Mouse (Mus musculus): ENCODE data around the gene Dcaf10. TPM values are rescaled to one million over a fixed set of nuclear protein-coding genes. Genes with fewer than 3 reads are reported as not detected.
"Not testable (repeated sequence)": the region's sequence is repeated elsewhere in the genome, so short reads cannot be mapped to it uniquely, and the experiment has no call there.

The Dcaf10 gene
- polyA plus RNA-seq, 1 experiment from 2014 or later: 18.6 TPM

GRCm38 (mm10) chr4:45382133-45382532, 40.2 kb downstream of the Dcaf10 start:
- 65% methylated on average over 2 of the region's 2 CpGs for WGBS
- H3K4me2 ChIP-seq (ENCODE audit: low read depth, low read length); H3K27ac ChIP-seq (replicated peaks; ENCODE audit: low read depth, low read length); H3K9me3 ChIP-seq (ENCODE audit: control insufficient read depth, low read length); DNase-seq (ENCODE audit: low spot score); H3K27me3 ChIP-seq (replicated peaks; ENCODE audit: control insufficient read depth, insufficient read depth, low read length); H3K4me3 ChIP-seq (ENCODE audit: low read depth, low read length); H3K4me1 ChIP-seq (ENCODE audit: control insufficient read depth, insufficient read depth, low read length); H3K9ac ChIP-seq (ENCODE audit: low read depth, low read length); ATAC-seq (ENCODE audit: low read depth): not testable (repeated sequence)
- peaks cover 10% of the 10 kb centered on the region; the same call in 1 of the 2 replicates for H3K36me3 ChIP-seq (ENCODE audit: control insufficient read depth, insufficient read depth, low read length)

DNA sequence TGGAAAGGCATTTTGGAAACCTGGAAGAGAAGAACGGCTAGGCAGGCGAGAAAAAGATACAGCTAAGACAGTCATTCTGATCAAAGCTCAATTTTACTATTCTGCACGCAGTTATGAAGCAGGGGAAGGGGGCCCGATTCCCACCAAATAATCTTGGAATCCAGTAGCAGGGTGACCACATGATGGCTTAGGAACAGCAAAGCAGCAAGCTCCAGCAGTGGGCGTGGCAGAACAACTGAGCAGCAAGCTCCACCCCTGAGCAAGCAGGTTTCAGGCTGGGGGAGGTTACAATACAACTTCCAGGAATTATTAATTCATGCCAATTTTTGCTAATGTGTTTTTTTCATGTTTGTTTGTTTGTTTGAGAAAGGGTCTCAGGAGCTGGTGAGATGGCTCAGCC, 45.4 kb downstream of the Dcaf10 start:
- not testable (repeated sequence) for H3K36me3 ChIP-seq (ENCODE audit: control insufficient read depth, insufficient read depth, low read length); H3K9ac ChIP-seq (ENCODE audit: low read depth, low read length); H3K27ac ChIP-seq (replicated peaks; ENCODE audit: low read depth, low read length); H3K4me3 ChIP-seq (ENCODE audit: low read depth, low read length); H3K4me1 ChIP-seq (ENCODE audit: control insufficient read depth, insufficient read depth, low read length); ATAC-seq (ENCODE audit: low read depth); DNase-seq (ENCODE audit: low spot score); H3K4me2 ChIP-seq (ENCODE audit: low read depth, low read length); H3K27me3 ChIP-seq (replicated peaks; ENCODE audit: control insufficient read depth, insufficient read depth, low read length); H3K9me3 ChIP-seq (ENCODE audit: control insufficient read depth, low read length)
- 91% methylated on average over 5 of the region's 5 CpGs for WGBS

- DNase-seq (ENCODE audit: low spot score) (no peak), ATAC-seq (ENCODE audit: low read depth) (no peak)
- Histone ChIP-seq H3K9ac (ENCODE audit: low read depth, low read length) (no peak overlapping the region), H3K4me3 (ENCODE audit: low read depth, low read length) (no peak overlapping the region), H3K4me1 (ENCODE audit: control insufficient read depth, insufficient read depth, low read length) (no peaks in the 10 kb centered on the region), H3K27ac (replicated peaks; ENCODE audit: low read depth, low read length) (no peak overlapping the region), H3K27me3 (replicated peaks; ENCODE audit: control insufficient read depth, insufficient read depth, low read length) (no peaks in the 10 kb centered on the region), H3K4me2 (ENCODE audit: low read depth, low read length) (no peak overlapping the region), H3K9me3 (ENCODE audit: control insufficient read depth, low read length) (no peaks in the 10 kb centered on the region), H3K36me3 (ENCODE audit: control insufficient read depth, insufficient read depth, low read length) (peaks cover 12% of the 10 kb centered on the region)
- 77% methylated on average over 4 of the region's 4 CpGs for WGBS
These were observed 50.2 kb downstream of the Dcaf10 start for GRCm38 (mm10) chr4:45392099-45392498.

GRCm38 (mm10) chr4:45392572-45392971, 50.7 kb downstream of the Dcaf10 start:
- H3K4me2 ChIP-seq (ENCODE audit: low read depth, low read length): no peak overlapping the region
- 67% methylated on average over 11 of the region's 11 CpGs for WGBS
- peaks cover 15% of the 10 kb centered on the region for H3K36me3 ChIP-seq (ENCODE audit: control insufficient read depth, insufficient read depth, low read length)
- no peak for ATAC-seq (ENCODE audit: low read depth)
- no peaks in the 10 kb centered on the region for H3K4me1 ChIP-seq (ENCODE audit: control insufficient read depth, insufficient read depth, low read length)
- H3K4me3 ChIP-seq (ENCODE audit: low read depth, low read length): no peak overlapping the region
- DNase-seq (ENCODE audit: low spot score): no peak
- H3K27me3 ChIP-seq (replicated peaks; ENCODE audit: control insufficient read depth, insufficient read depth, low read length): no peaks in the 10 kb centered on the region
- H3K9me3 ChIP-seq (ENCODE audit: control insufficient read depth, low read length): no peaks in the 10 kb centered on the region
- no peak overlapping the region for H3K9ac ChIP-seq (ENCODE audit: low read depth, low read length)
- no peak overlapping the region for H3K27ac ChIP-seq (replicated peaks; ENCODE audit: low read depth, low read length)

- H3K36me3 ChIP-seq (ENCODE audit: control insufficient read depth, insufficient read depth, low read length): peaks cover 19% of the 10 kb centered on the region
- no peak overlapping the region for H3K27ac ChIP-seq (replicated peaks; ENCODE audit: low read depth, low read length)
- no peaks in the 10 kb centered on the region for H3K9me3 ChIP-seq (ENCODE audit: control insufficient read depth, low read length)
- no peak overlapping the region for H3K4me2 ChIP-seq (ENCODE audit: low read depth, low read length)
- H3K27me3 ChIP-seq (replicated peaks; ENCODE audit: control insufficient read depth, insufficient read depth, low read length): no peaks in the 10 kb centered on the region
- no peak overlapping the region for H3K9ac ChIP-seq (ENCODE audit: low read depth, low read length)
- 68% methylated on average over 8 of the region's 8 CpGs for WGBS
- ATAC-seq (ENCODE audit: low read depth) (no peak), DNase-seq (ENCODE audit: low spot score) (no peak)
- no peaks in the 10 kb centered on the region for H3K4me1 ChIP-seq (ENCODE audit: control insufficient read depth, insufficient read depth, low read length)
- H3K4me3 ChIP-seq (ENCODE audit: low read depth, low read length): no peak overlapping the region
These were observed 51.1 kb downstream of the Dcaf10 start for GRCm38 (mm10) chr4:45392994-45393393.

DNA sequence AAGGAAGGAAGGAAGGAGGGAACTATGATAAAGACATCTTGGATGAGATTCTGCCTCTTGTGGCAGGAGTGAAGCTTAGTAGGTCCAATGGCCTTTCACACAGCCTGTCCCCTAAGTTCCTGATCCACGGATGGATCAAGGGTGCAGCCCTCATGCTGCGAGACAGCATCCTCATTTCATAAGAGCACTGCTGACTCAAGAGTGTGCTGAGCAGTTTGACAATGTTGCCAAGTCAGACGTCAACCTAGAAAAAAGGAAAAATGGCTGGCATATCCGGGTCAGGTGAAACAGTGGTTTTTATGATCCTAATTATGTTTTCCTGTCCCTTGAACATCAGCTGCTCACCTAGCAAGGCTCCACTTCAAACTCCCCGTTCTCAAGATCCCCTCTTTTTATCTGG, 51.8 kb downstream of the Dcaf10 start:
- Histone ChIP-seq H3K9me3 (ENCODE audit: control insufficient read depth, low read length) (no peaks in the 10 kb centered on the region), H3K27me3 (replicated peaks; ENCODE audit: control insufficient read depth, insufficient read depth, low read length) (no peaks in the 10 kb centered on the region), H3K27ac (replicated peaks; ENCODE audit: low read depth, low read length) (no peak overlapping the region), H3K4me1 (ENCODE audit: control insufficient read depth, insufficient read depth, low read length) (no peaks in the 10 kb centered on the region), H3K4me2 (ENCODE audit: low read depth, low read length) (no peak overlapping the region), H3K36me3 (ENCODE audit: control insufficient read depth, insufficient read depth, low read length) (peaks cover 25% of the 10 kb centered on the region), H3K9ac (ENCODE audit: low read depth, low read length) (no peak overlapping the region), H3K4me3 (ENCODE audit: low read depth, low read length) (no peak overlapping the region)
- no peak for ATAC-seq (ENCODE audit: low read depth)
- WGBS: 70% methylated on average over 5 of the region's 5 CpGs
- no peak for DNase-seq (ENCODE audit: low spot score)

DNA sequence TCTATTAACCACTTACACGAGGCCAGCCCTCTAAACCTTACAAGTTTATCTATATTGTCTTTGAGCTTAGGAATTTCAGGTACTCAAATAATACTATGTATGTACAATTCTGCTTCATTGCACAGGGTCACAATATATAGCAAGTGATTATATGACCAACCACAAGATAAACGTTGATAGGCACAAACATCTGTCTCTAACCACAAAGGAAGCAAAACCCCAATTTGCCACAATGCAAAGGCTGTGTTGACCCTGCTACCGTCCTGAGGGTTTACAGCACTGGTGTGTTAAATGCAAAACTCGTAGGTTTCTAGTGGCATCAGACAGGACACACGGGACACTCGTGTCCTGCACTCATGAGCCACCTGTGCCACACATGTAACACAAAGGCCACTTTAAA, 54.3 kb downstream of the Dcaf10 start:
- H3K36me3 ChIP-seq (ENCODE audit: control insufficient read depth, insufficient read depth, low read length): peaks cover 49% of the 10 kb centered on the region
- not testable (repeated sequence) for H3K4me2 ChIP-seq (ENCODE audit: low read depth, low read length); H3K9me3 ChIP-seq (ENCODE audit: control insufficient read depth, low read length); H3K27me3 ChIP-seq (replicated peaks; ENCODE audit: control insufficient read depth, insufficient read depth, low read length); H3K4me3 ChIP-seq (ENCODE audit: low read depth, low read length); ATAC-seq (ENCODE audit: low read depth); DNase-seq (ENCODE audit: low spot score); H3K27ac ChIP-seq (replicated peaks; ENCODE audit: low read depth, low read length); H3K4me1 ChIP-seq (ENCODE audit: control insufficient read depth, insufficient read depth, low read length); H3K9ac ChIP-seq (ENCODE audit: low read depth, low read length)
- WGBS: 73% methylated on average over 6 of the region's 6 CpGs

- not testable (repeated sequence) for H3K9me3 ChIP-seq (ENCODE audit: control insufficient read depth, low read length); H3K27ac ChIP-seq (replicated peaks; ENCODE audit: low read depth, low read length); ATAC-seq (ENCODE audit: low read depth); H3K4me2 ChIP-seq (ENCODE audit: low read depth, low read length); H3K27me3 ChIP-seq (replicated peaks; ENCODE audit: control insufficient read depth, insufficient read depth, low read length); H3K9ac ChIP-seq (ENCODE audit: low read depth, low read length); DNase-seq (ENCODE audit: low spot score); H3K4me3 ChIP-seq (ENCODE audit: low read depth, low read length); H3K4me1 ChIP-seq (ENCODE audit: control insufficient read depth, insufficient read depth, low read length)
- 89% methylated on average over 5 of the region's 5 CpGs for WGBS
- H3K36me3 ChIP-seq (ENCODE audit: control insufficient read depth, insufficient read depth, low read length): peaks cover 70% of the 10 kb centered on the region
These were observed 56.4 kb downstream of the Dcaf10 start for GRCm38 (mm10) chr4:45398315-45398714.

DNA sequence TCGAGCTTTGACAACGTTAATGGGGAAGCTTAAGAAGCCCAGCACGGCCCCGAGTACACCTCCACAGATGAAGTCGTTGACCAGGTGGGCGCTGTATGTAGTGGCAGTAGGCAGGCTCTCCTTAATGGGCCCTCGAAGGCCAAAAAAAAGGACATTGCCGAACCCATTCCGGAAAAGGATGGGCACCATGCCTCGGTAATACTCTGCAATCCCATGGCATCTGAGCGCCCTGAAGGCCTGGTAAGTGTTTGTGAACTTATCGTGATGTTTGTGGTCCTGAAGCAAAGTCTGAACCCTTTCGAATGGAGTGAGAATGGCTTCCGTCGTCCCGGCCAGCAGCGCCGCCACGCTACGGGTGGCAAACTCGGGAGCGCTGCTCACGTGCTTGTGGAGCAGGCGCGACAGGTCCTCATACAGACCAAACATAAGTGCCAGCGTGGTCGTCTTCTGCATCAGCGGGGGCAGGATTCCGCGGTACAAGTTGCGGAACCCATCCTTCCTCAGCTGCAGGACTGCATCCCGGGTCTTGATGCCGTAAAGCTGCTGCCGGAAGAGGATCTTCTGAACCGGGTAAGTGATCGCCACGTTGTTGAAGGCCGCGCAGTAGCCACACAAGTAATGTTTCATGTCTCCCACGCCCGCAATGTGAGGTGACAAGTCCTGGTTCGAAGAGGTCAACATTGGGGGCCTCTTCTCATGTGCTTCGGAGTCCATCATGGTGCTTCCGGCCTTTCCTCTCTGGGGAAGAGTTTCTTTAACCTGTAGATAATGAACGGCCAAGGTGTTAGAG, 57.7 kb downstream of the Dcaf10 start:
- ATAC-seq (ENCODE audit: low read depth) (no peak), DNase-seq (ENCODE audit: low spot score) (no peak)
- WGBS: 97% methylated on average over 45 of the region's 45 CpGs
- Histone ChIP-seq H3K27me3 (replicated peaks; ENCODE audit: control insufficient read depth, insufficient read depth, low read length) (no peaks in the 10 kb centered on the region), H3K4me1 (ENCODE audit: control insufficient read depth, insufficient read depth, low read length) (no peaks in the 10 kb centered on the region), H3K36me3 (ENCODE audit: control insufficient read depth, insufficient read depth, low read length) (peaks cover 82% of the 10 kb centered on the region), H3K4me3 (ENCODE audit: low read depth, low read length) (no peak overlapping the region), H3K27ac (replicated peaks; ENCODE audit: low read depth, low read length) (no peak overlapping the region), H3K9ac (ENCODE audit: low read depth, low read length) (no peak overlapping the region), H3K9me3 (ENCODE audit: control insufficient read depth, low read length) (no peaks in the 10 kb centered on the region), H3K4me2 (ENCODE audit: low read depth, low read length) (no peak overlapping the region)
